Comparison of ENCODE assay signal across 27 mouse cellular contexts in genomic region chr7:98861002-98861401, GRCm38 (mm10). TPM values are rescaled to one million over a fixed set of nuclear protein-coding genes. Genes with fewer than 3 reads are reported as not detected.
DNase-seq lines count a peak whose midpoint lies in the region; ATAC-seq lines count a peak whose summit lies in the region.
"Had no signal": no experiment of that assay in that cellular context is flagged by ENCODE, and none has a peak within 500 bp of the region (broad histone marks: within the 10 kb centered on the region; RNA-seq: fewer than 3 reads in every experiment).

No protein-coding gene starts in this region.

- peaks cover 17% of the 10 kb centered on the region for H3K4me1 ChIP-seq in kidney, embryonic 14.5 days (ENCODE audit: control insufficient read depth, insufficient read depth, low read length)

- ATAC-seq in kidney, embryonic 14.5 days (ENCODE audit: low FRiP score, low TSS enrichment), result peak; percentile 47
- ATAC-seq: forebrain, postnatal 0 days; hindbrain, embryonic 16.5 days; intestine, embryonic 16.5 days; liver, embryonic 12.5 days; liver, postnatal 0 days had no signal

- H3K9me3 ChIP-seq in kidney, embryonic 14.5 days (ENCODE audit: control insufficient read depth, low read length), result no peaks in the 10 kb centered on the region
- H3K9me3 ChIP-seq: embryonic facial prominence, embryonic 10.5 days; embryonic facial prominence, embryonic 15.5 days; forebrain, embryonic 12.5 days; heart, embryonic 13.5 days; limb, embryonic 13.5 days; liver, embryonic 12.5 days had no signal

- no peaks in the 10 kb centered on the region for H3K36me3 ChIP-seq in kidney, embryonic 14.5 days (ENCODE audit: control insufficient read depth, insufficient read depth, low read length)
- H3K36me3 ChIP-seq: embryonic facial prominence, embryonic 10.5 days; embryonic facial prominence, embryonic 15.5 days; forebrain, embryonic 12.5 days; heart, embryonic 13.5 days; limb, embryonic 13.5 days; liver, embryonic 12.5 days had no signal

- no peak overlapping the region for H3K4me3 ChIP-seq in kidney, embryonic 14.5 days (ENCODE audit: low read length)
- H3K4me3 ChIP-seq: embryonic facial prominence, embryonic 10.5 days; embryonic facial prominence, embryonic 15.5 days; forebrain, embryonic 12.5 days; heart, embryonic 13.5 days; limb, embryonic 13.5 days; liver, embryonic 12.5 days had no signal

- no peaks in the 10 kb centered on the region for H3K27me3 ChIP-seq in kidney, embryonic 14.5 days (ENCODE audit: control insufficient read depth, insufficient read depth, low read length)
- H3K27me3 ChIP-seq: embryonic facial prominence, embryonic 15.5 days; forebrain, embryonic 12.5 days had no signal

- no peak overlapping the region for H3K9ac ChIP-seq in kidney, embryonic 14.5 days (ENCODE audit: low read depth, low read length)
- H3K9ac ChIP-seq: embryonic facial prominence, embryonic 15.5 days; forebrain, embryonic 12.5 days; forebrain, postnatal 0 days; heart, embryonic 13.5 days; limb, embryonic 13.5 days; liver, embryonic 12.5 days; liver, postnatal 0 days had no signal

- H3K27ac ChIP-seq in kidney, embryonic 14.5 days (ENCODE audit: low read depth, low read length), result no peak overlapping the region
- H3K27ac ChIP-seq: embryonic facial prominence, embryonic 10.5 days; embryonic facial prominence, embryonic 15.5 days; forebrain, embryonic 12.5 days; heart, embryonic 13.5 days; limb, embryonic 13.5 days; liver, embryonic 12.5 days had no signal

- H3K4me2 ChIP-seq in kidney, embryonic 14.5 days (replicated peaks; ENCODE audit: low read depth, low read length), result no peak overlapping the region
- H3K4me2 ChIP-seq: embryonic facial prominence, embryonic 15.5 days; forebrain, embryonic 12.5 days; heart, embryonic 13.5 days; limb, embryonic 13.5 days; liver, embryonic 12.5 days had no signal

- 15% methylated on average over 2 of the region's 2 CpGs for WGBS in kidney, embryonic 14.5 days

- DNase-seq in adrenal gland, postnatal 14 days, result peak; percentile 35
- DNase-seq in adrenal gland, adult 18-20 months (ENCODE audit: low spot score in 2 of 2), result no peak
- DNase-seq in kidney, postnatal 10 days, result no peak
- DNase-seq in 3T3-L1 (ENCODE audit: low read depth, low spot score), result peak; percentile 4
- peak; percentile 67 for DNase-seq in mesoderm, embryonic 11.5 days (ENCODE audit: low read depth, low spot score)
- no peak for DNase-seq in left cerebral cortex, adult 9 months (ENCODE audit: low spot score in 2 of 2)
- DNase-seq: cerebellum, adult 8-10 months; cerebellum, postnatal 25 days; forebrain, postnatal 0 days; gastrocnemius, postnatal 25 days; heart, adult 11 months; heart, postnatal 10 days; kidney, postnatal 25 days; liver, postnatal 0 days; lung, postnatal 36 days; midbrain, embryonic 14.5 days; thymus, postnatal 14 days had no signal

RNA-seq across cellular contexts. Expression of gene Wnt11, which starts 26.1 kb away (rescaled TPM):
- total RNA-seq in adrenal gland, postnatal 14 days (2021), result 1.8 and 7.4 TPM in 2 replicates
- total RNA-seq in adrenal gland, adult 18-20 months (2021), result 1 to 10 TPM in 1 of 2 experiments, under 1 TPM in 1; 0.86 to 3.8 TPM
- polyA plus RNA-seq in kidney, embryonic 14.5 days (2014; fragmentation: Nextera tagmentation; extraction: Ambion mirVana), result 41.6 and 45.3 TPM in 2 replicates
- total RNA-seq: MEL had no signal

Comparison
In these comparisons a context has a peak if more than half of its experiments do, and no peak if none do; other contexts are left out.
1. DNase-seq: peak in adrenal gland, postnatal 14 days (single experiment), 3T3-L1 (single experiment) and mesoderm, embryonic 11.5 days (single experiment); none in adrenal gland, adult 18-20 months (0 of 2), kidney, postnatal 10 days (single experiment) and left cerebral cortex, adult 9 months (0 of 2).